Mouse (Mus musculus) adrenal gland, adult 8-10 months (tissue): ENCODE results near the gene Pgm3. TPM values are rescaled to one million over a fixed set of nuclear protein-coding genes. Genes with fewer than 3 reads are reported as not detected.
A peak's percentile ranks its signal among the peaks of the same experiment; 100 is the strongest.

Experiments
- DNase-seq: peaks from one replicate; pipeline ENCODE4 v3.0.0; 2022
- total RNA-seq, 4 experiments: library from RNA; stranded (reverse); gene quantifications; 2 replicates each; pipeline ENCODE4 v1.2.4; 2022

The Pgm3 gene
- total RNA-seq, 4 experiments from 2014 or later, result 37.2 to 94.7 (median 56.6) TPM

GRCm38 (mm10) chr9:86569314-86569910, 2.2 kb downstream of the Pgm3 start:
- DNase-seq, result no peak

- peak; percentile 82 for DNase-seq
These were observed 11.1 kb downstream of the Pgm3 start for GRCm38 (mm10) chr9:86560543-86560942.

- no peak for DNase-seq
These were observed 17.0 kb downstream of the Pgm3 start for GRCm38 (mm10) chr9:86554641-86555040.

GRCm38 (mm10) chr9:86553886-86554285, 17.8 kb downstream of the Pgm3 start:
- DNase-seq, result no peak

GRCm38 (mm10) chr9:86550717-86551116, 20.9 kb downstream of the Pgm3 start:
- no peak for DNase-seq

- no peak for DNase-seq
These were observed 21.9 kb downstream of the Pgm3 start for GRCm38 (mm10) chr9:86549637-86550162.

GRCm38 (mm10) chr9:86544559-86544958, 27.1 kb downstream of the Pgm3 start:
- DNase-seq, result no peak

GRCm38 (mm10) chr9:86543451-86543850, 28.2 kb downstream of the Pgm3 start:
- DNase-seq, result no peak

- no peak for DNase-seq
These were observed 37.6 kb downstream of the Pgm3 start for GRCm38 (mm10) chr9:86534071-86534470.

- DNase-seq, result peak; percentile 68
These were observed 46.0 kb downstream of the Pgm3 start for GRCm38 (mm10) chr9:86525600-86525999.

GRCm38 (mm10) chr9:86522335-86522734, 49.3 kb downstream of the Pgm3 start:
- DNase-seq, result no peak

GRCm38 (mm10) chr9:86514798-86515197, 56.8 kb downstream of the Pgm3 start:
- no peak for DNase-seq

- DNase-seq, result no peak
These were observed 57.3 kb downstream of the Pgm3 start for GRCm38 (mm10) chr9:86514390-86514789.

- DNase-seq, result no peak
These were observed 57.9 kb downstream of the Pgm3 start for GRCm38 (mm10) chr9:86513733-86514132.

- no peak for DNase-seq
These were observed 64.2 kb downstream of the Pgm3 start for GRCm38 (mm10) chr9:86507437-86507836.

Other genes starting within 250 kb of the Pgm3 start
- 1 to 10 TPM; 1.9 to 4.2 (median 3.5) TPM for gene Ube2cbp, start 106.9 kb downstream of the Pgm3 start, total RNA-seq
- gene Dop1a, start 104.7 kb downstream of the Pgm3 start, total RNA-seq, result 10 to 100 TPM; 24.8 to 43.2 (median 32.0) TPM
- gene Rwdd2a, start 149 bp upstream of the Pgm3 start, total RNA-seq, result 10 to 100 TPM in 1 of 4 experiments, 1 to 10 TPM in 3; 4.2 to 17.0 (median 6.2) TPM
- 1,000 to 10,000 TPM; 1,151 to 1,951 (median 1,592) TPM for gene Me1, start 124.1 kb upstream of the Pgm3 start, total RNA-seq
- 100 to 1,000 TPM; 111 to 703 (median 400) TPM for gene Prss35, start 171.8 kb upstream of the Pgm3 start, total RNA-seq